Mouse (Mus musculus) liver, embryonic 13.5 days (tissue): ENCODE data around the gene Plxnd1. TPM values are rescaled to one million over a fixed set of nuclear protein-coding genes. Genes with fewer than 3 reads are reported as not detected.

ENCODE experiments used
- ATAC-seq: fragments of 200-750 bp; cut with Nextera tagmentation; 2 replicates; pipeline ENCODE4 v1.8.0; 2017; ENCODE audit warnings: low read depth, mild to moderate bottlenecking, moderate number of reproducible peaks, moderate library complexity
- DNase-seq: peaks from one replicate; pipeline ENCODE4 v3.0.0; 2022
- H3K27ac ChIP-seq: fragments of 300-500 bp; sonication (generic); 2 replicates; pipeline ENCODE4 v1.5.1; 2015; ENCODE audit warnings: moderate library complexity, mild to moderate bottlenecking, inconsistent platforms
- H3K27me3 ChIP-seq: fragments of 300-500 bp; sonication (generic); 2 replicates; pipeline ENCODE4 v1.6.1; 2015; ENCODE audit warnings: mild to moderate bottlenecking, inconsistent platforms
- H3K36me3 ChIP-seq: fragments of 300-500 bp; sonication (generic); 2 replicates; pipeline ENCODE4 v1.6.1; 2015; ENCODE audit warnings: mild to moderate bottlenecking, inconsistent platforms
- H3K4me1 ChIP-seq: fragments of 300-500 bp; sonication (generic); replicated peaks from 2 replicates; pipeline ENCODE4 v1.6.1; 2015; ENCODE audit warnings: inconsistent platforms
- H3K4me2 ChIP-seq: fragments of 300-500 bp; sonication (generic); 2 replicates; pipeline ENCODE4 v1.6.1; 2015; ENCODE audit warnings: inconsistent platforms, mild to moderate bottlenecking, moderate library complexity
- H3K4me3 ChIP-seq: fragments of 300-500 bp; sonication (generic); replicated peaks from 2 replicates; pipeline ENCODE4 v1.5.1; 2015; ENCODE audit warnings: mild to moderate bottlenecking, inconsistent platforms
- H3K9ac ChIP-seq: fragments of 300-500 bp; sonication (generic); 2 replicates; pipeline ENCODE4 v1.6.1; 2015; ENCODE audit warnings: mild to moderate bottlenecking, inconsistent platforms
- H3K9me3 ChIP-seq: fragments of 300-500 bp; sonication (generic); replicated peaks from 2 replicates; pipeline ENCODE4 v1.6.1; 2016; ENCODE audit warnings: inconsistent platforms
- WGBS: fragments of 180-500 bp; shearing (Covaris S2); methylation state at CpG from one replicate; pipeline ENCODE4 v1.1.7; 2015; ENCODE audit not compliant: insufficient replicate concordance; 5-methylcytosine and 5-hydroxymethylcytosine counted together
- polyA plus RNA-seq: library from polyadenylated mRNA; unstranded; fragments of >200 nt; fragmentation: Nextera tagmentation; extraction: Ambion mirVana; gene quantifications from 2 replicates; pipeline ENCODE4 v1.2.1, GENCODE M21; 2015

The Plxnd1 gene
- polyA plus RNA-seq, 1 experiment from 2014 or later: 6.8 TPM

DNA sequence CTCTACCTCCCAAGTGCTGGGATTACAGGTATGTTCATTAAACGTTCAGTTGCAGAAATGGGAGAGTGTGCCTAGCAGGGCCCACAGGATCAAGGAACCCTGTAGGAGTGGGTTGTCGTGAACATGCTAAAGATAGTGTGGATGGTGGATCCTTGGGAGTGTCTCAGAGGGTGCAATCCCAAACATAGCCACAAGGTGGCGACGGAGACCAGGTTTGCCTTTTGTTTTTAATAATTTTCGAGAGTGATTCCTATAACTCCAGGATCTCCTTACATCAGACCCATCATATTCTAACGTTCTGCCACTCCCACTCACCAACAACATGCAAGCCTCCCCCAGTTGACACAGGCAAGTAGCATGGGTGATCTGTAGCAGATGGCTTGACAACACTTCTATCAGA, 15.7 kb upstream of the Plxnd1 start:
- Histone ChIP-seq H3K9ac (no peak overlapping the region), H3K36me3 (no peaks in the 10 kb centered on the region), H3K4me2 (no peak overlapping the region), H3K4me3 (no peak overlapping the region), H3K27me3 (no peaks in the 10 kb centered on the region), H3K4me1 (peaks cover 8% of the 10 kb centered on the region), H3K9me3 (no peaks in the 10 kb centered on the region), H3K27ac (no peak overlapping the region)
- DNase-seq (peak; percentile 56), ATAC-seq (0 out of 2 replicates have a peak, but pooled peaks have one; percentile 32)
- WGBS: under 1% methylated on average over 6 of the region's 6 CpGs

DNA sequence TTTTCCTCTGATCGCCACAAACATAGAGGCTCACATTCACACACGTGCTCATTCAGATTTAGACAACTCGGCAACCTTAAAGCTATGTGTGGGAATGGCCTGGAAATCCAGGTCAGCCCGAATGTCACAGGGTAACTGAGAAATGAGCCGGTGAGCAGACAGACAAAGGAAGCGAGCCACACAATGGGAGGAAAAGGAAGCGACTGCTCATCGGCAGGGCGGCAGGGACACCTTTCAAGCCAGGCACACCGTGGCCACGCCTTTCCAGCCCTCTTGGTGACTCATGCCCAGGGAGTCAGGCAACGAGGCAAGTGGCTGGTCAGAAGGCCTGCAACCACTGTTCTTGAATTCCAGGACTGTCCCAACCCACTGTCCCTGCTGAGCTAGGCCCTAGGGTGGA, 14.6 kb upstream of the Plxnd1 start:
- no peaks in the 10 kb centered on the region for H3K27me3 ChIP-seq
- peaks cover 18% of the 10 kb centered on the region for H3K4me1 ChIP-seq
- no peak overlapping the region for H3K4me3 ChIP-seq
- DNase-seq (no peak), ATAC-seq (no peak)
- no peak overlapping the region for H3K4me2 ChIP-seq
- no peaks in the 10 kb centered on the region for H3K36me3 ChIP-seq
- no peaks in the 10 kb centered on the region for H3K9me3 ChIP-seq
- no peak overlapping the region for H3K9ac ChIP-seq
- 41% methylated on average over 12 of the region's 12 CpGs for WGBS
- no peak overlapping the region for H3K27ac ChIP-seq

DNA sequence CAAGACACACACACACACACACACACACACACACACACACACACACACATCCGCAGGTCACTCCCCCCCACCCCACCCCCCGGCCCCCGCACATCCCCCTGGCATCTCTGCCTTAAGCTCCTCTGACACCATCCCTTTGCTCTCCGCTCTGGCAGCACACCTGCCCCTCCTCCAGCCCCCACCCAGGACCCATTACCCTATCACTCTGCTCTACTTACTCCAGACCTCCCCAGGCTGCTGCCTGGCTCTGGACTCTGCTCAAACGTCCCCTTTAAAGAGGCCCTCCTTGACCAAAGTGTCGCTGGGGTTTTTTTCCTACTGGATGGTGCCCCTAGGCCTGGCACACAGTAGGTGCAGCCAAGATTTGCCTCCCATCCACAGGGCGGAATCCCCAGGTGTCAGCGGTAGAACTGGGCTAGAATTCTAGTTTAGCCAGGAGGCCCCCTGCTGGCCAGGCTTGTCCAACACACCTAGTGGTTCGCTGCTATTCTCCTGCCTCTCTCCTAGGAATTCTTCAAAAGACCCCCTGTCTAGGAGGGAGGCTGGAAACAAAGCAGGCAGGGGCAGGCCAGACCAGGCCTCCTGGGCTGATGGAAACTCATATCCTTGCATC, 12.9 kb upstream of the Plxnd1 start:
- WGBS: 6% methylated on average over 6 of the region's 9 CpGs

DNA sequence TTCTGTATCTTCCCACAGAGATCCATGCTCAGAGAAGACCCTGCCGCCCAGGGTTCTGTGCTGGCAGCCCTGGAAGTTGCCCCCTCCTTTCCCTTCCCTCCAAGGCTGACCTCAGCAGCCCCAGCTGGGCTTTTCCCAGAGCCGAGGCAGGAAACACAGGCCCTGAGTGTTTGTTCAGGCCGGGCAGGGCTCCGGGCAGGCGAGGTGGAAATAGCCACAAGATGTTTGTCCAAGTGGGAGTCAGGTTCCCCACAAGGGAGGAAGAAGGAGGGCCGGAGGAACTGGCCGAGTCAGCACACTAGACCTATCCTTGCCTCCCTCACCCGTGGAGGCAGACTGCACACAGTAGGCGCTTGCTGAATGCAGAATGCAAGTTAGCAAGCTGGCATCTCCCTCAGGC, 11.9 kb upstream of the Plxnd1 start:
- H3K4me1 ChIP-seq: peaks cover 43% of the 10 kb centered on the region
- WGBS: 32% methylated on average over 9 of the region's 9 CpGs
- ATAC-seq: no peak

More for the DNA sequence above, 12.9 kb upstream of the Plxnd1 start:
- Histone ChIP-seq H3K4me3 (no peak overlapping the region), H3K4me1 (peaks cover 34% of the 10 kb centered on the region), H3K27me3 (no peaks in the 10 kb centered on the region), H3K4me2 (0 out of 2 replicates have a peak overlapping the region, but pooled peaks have one; percentile 12), H3K9me3 (no peaks in the 10 kb centered on the region), H3K9ac (no peak overlapping the region), H3K27ac (no peak overlapping the region), H3K36me3 (no peaks in the 10 kb centered on the region)
- DNase-seq: no peak
- no peak for ATAC-seq

DNA sequence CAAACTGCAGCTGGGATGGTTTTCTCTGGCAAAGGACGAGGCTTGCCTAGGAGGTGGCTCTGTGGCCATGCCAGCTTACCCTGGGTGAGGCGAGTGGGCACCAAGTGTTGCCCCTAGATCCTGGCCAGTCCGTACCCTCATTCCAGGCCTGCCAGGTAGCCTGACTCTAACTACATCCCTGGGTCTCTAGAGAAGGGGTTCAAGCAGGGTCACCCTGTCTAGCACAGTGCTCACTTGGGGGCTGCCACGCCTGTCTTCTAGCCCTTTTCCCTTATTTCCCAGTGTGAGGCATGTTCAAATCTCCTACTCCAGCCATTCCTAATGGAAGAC, 11.1 kb upstream of the Plxnd1 start:
- no peaks in the 10 kb centered on the region for H3K36me3 ChIP-seq
- no peaks in the 10 kb centered on the region for H3K27me3 ChIP-seq
- H3K9me3 ChIP-seq: no peaks in the 10 kb centered on the region
- no peak overlapping the region for H3K4me3 ChIP-seq
- no peak overlapping the region for H3K27ac ChIP-seq
- no peak overlapping the region for H3K4me2 ChIP-seq
- ATAC-seq (no peak), DNase-seq (no peak)
- H3K9ac ChIP-seq: no peak overlapping the region
- H3K4me1 ChIP-seq: peaks cover 45% of the 10 kb centered on the region
- WGBS: 71% methylated on average over 4 of the region's 4 CpGs

More for the DNA sequence above, 11.9 kb upstream of the Plxnd1 start:
- H3K36me3 ChIP-seq: no peaks in the 10 kb centered on the region
- DNase-seq: no peak
- no peaks in the 10 kb centered on the region for H3K27me3 ChIP-seq
- 0 out of 2 replicates have a peak overlapping the region, but pooled peaks have one; percentile 23 for H3K27ac ChIP-seq
- no peak overlapping the region for H3K9ac ChIP-seq
- H3K4me2 ChIP-seq: no peak overlapping the region
- no peaks in the 10 kb centered on the region for H3K9me3 ChIP-seq
- H3K4me3 ChIP-seq: no peak overlapping the region

DNA sequence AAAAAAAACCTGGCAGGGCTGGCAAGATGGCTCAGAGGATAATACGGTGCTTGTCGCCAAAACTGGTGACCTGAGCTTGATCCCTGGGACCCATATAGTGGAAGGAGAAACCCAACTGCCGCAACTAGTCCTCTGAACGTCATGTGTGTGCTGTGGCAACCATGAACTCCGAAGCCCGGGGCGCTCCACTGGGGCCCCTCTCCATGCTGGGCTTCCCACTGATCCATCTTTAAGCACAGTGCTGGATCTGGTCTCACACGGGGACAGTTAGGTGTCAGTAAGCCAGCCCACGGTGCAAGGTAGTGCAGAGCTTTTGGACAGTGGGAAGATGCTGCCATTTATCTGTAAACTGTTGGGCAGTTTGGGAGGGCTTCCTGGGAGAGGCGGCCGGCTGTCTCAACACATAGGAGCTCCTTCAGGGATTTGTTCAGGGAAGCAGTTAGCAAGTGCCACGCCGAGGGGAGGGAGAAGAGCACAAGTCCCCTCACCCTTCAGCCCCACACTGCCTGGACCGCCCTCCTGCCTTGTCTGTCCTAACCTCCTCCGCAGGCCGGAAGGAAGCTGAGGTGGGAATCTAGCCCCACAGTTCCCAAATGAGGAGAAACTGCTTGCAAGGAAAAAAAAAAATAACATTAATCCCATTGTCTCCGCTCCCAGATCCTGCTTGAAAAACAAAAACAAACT, 10.6 kb upstream of the Plxnd1 start:
- no peaks in the 10 kb centered on the region for H3K36me3 ChIP-seq

DNA sequence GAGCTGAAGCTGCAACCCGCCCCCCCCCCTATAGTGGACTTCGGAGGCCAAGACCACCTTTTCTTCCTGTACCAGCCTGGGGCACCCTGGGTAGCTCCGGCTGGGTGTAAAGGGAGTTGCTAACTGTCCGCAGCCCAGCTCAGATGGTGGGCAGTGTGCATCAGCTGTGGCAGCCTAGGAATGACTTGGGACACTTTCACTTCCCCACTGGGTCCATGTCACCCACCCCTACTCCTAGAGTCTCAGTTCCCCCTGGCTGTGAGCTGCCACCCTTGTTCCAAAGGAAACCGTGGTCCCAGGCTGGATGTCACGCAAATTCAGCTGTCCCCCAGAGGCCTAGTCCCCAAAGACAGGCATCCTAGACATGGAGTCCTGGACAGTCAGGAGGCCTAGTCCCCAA, 9.9 kb upstream of the Plxnd1 start:
- H3K9me3 ChIP-seq: no peaks in the 10 kb centered on the region
- 69% methylated on average over 6 of the region's 6 CpGs for WGBS

More for the DNA sequence above, 10.6 kb upstream of the Plxnd1 start:
- Histone ChIP-seq H3K4me1 (peaks cover 45% of the 10 kb centered on the region), H3K9ac (no peak overlapping the region), H3K9me3 (no peaks in the 10 kb centered on the region), H3K4me3 (no peak overlapping the region), H3K27me3 (no peaks in the 10 kb centered on the region), H3K4me2 (no peak overlapping the region), H3K27ac (no peak overlapping the region; the same call in 1 of the 2 replicates)
- ATAC-seq: no peak
- 63% methylated on average over 17 of the region's 17 CpGs for WGBS
- no peak for DNase-seq

DNA sequence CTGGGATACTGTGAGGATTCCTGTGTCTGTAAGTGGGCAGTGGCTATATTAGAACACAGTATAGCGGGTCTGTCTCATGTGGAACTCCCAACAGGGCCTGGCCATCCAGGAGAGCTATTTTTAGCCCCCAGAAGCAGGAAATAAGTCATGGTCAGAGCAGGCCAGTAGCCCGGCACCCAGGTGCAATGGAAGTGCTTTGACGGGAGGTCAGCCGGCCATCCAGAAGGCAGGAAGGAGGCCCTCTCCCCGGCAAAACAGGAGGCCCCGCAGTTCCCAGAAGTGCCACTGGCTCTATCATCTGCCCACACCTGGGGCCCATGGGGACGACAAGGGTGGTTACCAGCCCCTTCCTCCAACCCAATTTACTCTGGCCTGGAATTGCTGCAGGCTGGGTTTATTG, 9.3 kb upstream of the Plxnd1 start:
- Histone ChIP-seq H3K4me1 (peaks cover 47% of the 10 kb centered on the region), H3K9me3 (no peaks in the 10 kb centered on the region), H3K27me3 (no peaks in the 10 kb centered on the region), H3K9ac (peak overlapping the region; percentile 23; the same call in 1 of the 2 replicates), H3K36me3 (no peaks in the 10 kb centered on the region), H3K4me2 (peak overlapping the region; percentile 48), H3K4me3 (peak overlapping the region; percentile 6; the same call in 1 of the 2 replicates), H3K27ac (peak overlapping the region; percentile 70)
- DNase-seq: no peak
- ATAC-seq: peak; percentile 19
- 9% methylated on average over 7 of the region's 7 CpGs for WGBS

More for the DNA sequence above, 9.9 kb upstream of the Plxnd1 start:
- Histone ChIP-seq H3K36me3 (no peaks in the 10 kb centered on the region), H3K4me2 (peak overlapping the region; percentile 48; the same call in 1 of the 2 replicates), H3K27me3 (no peaks in the 10 kb centered on the region), H3K9ac (no peak overlapping the region), H3K4me3 (0 out of 2 replicates have a peak overlapping the region, but pooled peaks have one; percentile 6), H3K27ac (peak overlapping the region; percentile 70; the same call in 1 of the 2 replicates), H3K4me1 (peaks cover 45% of the 10 kb centered on the region)
- DNase-seq (no peak), ATAC-seq (no peak)

DNA sequence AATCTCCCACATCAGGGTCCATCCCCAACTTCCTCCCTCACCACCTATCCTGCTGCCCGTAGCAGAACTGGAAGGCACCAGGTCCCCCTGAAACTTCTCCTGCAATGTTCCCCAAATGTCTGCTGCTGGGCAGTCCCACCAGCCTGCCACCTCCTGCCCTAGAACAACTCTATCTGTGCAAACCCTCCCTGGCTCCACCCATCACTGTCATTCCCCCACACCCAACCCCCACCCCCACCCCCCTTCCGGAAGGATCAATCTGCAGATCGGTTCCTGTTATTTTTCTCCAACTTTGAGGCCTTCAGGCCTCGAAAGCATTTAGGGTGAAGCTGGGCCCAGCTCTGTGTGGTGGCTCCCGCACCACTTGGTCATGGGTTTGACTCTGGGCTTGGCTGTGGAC, 8.7 kb upstream of the Plxnd1 start:
- no peak for ATAC-seq
- Histone ChIP-seq H3K4me2 (peak overlapping the region; percentile 48), H3K27me3 (no peaks in the 10 kb centered on the region), H3K9ac (peak overlapping the region; percentile 23; the same call in 1 of the 2 replicates), H3K4me3 (peak overlapping the region; percentile 6; the same call in 1 of the 2 replicates), H3K36me3 (no peaks in the 10 kb centered on the region), H3K9me3 (no peaks in the 10 kb centered on the region), H3K27ac (peak overlapping the region; percentile 70), H3K4me1 (peaks cover 50% of the 10 kb centered on the region)
- WGBS: 4% methylated on average over 5 of the region's 5 CpGs
- DNase-seq: no peak

DNA sequence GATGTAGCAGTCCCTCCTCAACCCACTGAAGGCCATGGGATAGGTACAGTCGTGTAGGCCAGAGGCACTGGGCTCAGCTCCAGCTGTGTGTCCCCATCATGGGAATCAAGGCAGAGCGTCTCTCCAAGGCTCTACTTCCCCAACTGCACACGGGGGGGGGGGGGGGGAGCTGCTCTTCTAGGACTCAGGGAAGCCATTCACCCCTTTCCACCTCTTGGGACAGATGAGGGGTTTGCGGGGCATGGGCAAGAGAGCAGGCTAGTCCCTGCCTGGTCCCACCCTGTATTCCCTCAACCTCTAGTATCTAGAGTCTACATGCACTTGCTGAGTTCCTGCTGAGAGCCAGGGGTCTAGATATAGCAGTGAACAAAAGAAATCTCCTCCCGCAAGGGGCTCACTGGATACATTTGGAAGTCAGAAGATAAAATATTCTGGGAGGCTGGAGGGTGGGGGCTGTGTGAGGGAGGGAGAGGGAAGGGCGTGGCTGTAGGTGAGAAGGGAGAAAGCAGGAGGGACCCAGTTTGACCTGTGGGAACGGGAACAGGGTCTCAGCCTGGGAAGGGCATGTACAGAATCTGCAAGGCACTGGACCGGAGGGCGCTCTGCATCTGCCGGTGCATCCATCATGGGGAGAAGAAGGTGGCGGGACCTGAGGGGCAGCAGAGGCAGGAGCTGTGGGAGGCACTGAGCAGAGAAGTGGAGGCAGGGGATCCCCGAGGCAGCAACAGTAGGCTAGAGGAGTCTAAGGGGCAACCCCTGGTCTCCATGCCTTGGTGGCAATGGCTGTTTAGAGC, 7.7 kb upstream of the Plxnd1 start:
- DNase-seq (no peak), ATAC-seq (peak; percentile 39)
- H3K36me3 ChIP-seq: no peaks in the 10 kb centered on the region
- H3K9me3 ChIP-seq: no peaks in the 10 kb centered on the region
- no peak overlapping the region for H3K4me3 ChIP-seq
- no peak overlapping the region for H3K9ac ChIP-seq
- peaks cover 54% of the 10 kb centered on the region for H3K4me1 ChIP-seq
- WGBS: 41% methylated on average over 12 of the region's 12 CpGs
- H3K4me2 ChIP-seq: 0 out of 2 replicates have a peak overlapping the region, but pooled peaks have one; percentile 14
- no peak overlapping the region for H3K27ac ChIP-seq
- H3K27me3 ChIP-seq: no peaks in the 10 kb centered on the region

DNA sequence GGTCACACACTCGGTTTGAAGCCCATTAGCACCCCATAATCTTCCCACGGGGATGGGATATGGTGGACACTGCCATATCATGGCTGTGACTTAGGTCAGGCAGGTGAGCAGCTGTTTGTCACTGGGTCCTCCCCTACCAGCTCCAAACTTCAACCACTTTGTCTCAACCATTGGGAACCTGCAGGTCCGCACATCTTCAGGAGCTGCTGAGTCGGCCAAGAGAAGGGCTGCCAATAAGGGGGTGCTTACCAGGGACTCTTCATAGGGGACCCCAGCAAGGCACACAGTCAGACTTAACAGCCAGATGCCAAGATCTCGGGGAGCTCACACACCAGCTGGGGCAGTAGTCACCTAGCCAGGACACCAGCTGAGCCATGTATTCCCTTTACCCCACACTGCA, 6.0 kb upstream of the Plxnd1 start:
- no peak for ATAC-seq
- WGBS: 63% methylated on average over 5 of the region's 5 CpGs
- H3K4me1 ChIP-seq: peaks cover 52% of the 10 kb centered on the region

More for the DNA sequence above, 6.0 kb upstream of the Plxnd1 start:
- Histone ChIP-seq H3K4me2 (no peak overlapping the region), H3K36me3 (no peaks in the 10 kb centered on the region), H3K27me3 (peaks cover 10% of the 10 kb centered on the region), H3K9ac (no peak overlapping the region), H3K9me3 (no peaks in the 10 kb centered on the region), H3K27ac (no peak overlapping the region), H3K4me3 (no peak overlapping the region)
- DNase-seq: no peak
